Mouse (Mus musculus) lung, adult 2 months (tissue): ENCODE results near the gene Rab25.

Source experiments
- CTCF ChIP-seq: fragments of 200-500 bp; IDR thresholded peaks from 2 replicates; pipeline ENCODE4 v1.5.1; 2011; ENCODE audit warnings: mild to moderate bottlenecking, low read length, control low read depth; ENCODE audit not compliant: insufficient read depth
- POLR2A ChIP-seq: fragments of 200-500 bp; IDR thresholded peaks from 2 replicates; pipeline ENCODE4 v1.6.1; 2011; ENCODE audit warnings: low read depth, mild to moderate bottlenecking, control low read depth, low read length, borderline replicate concordance; ENCODE audit errors: extremely low read depth

DNA sequence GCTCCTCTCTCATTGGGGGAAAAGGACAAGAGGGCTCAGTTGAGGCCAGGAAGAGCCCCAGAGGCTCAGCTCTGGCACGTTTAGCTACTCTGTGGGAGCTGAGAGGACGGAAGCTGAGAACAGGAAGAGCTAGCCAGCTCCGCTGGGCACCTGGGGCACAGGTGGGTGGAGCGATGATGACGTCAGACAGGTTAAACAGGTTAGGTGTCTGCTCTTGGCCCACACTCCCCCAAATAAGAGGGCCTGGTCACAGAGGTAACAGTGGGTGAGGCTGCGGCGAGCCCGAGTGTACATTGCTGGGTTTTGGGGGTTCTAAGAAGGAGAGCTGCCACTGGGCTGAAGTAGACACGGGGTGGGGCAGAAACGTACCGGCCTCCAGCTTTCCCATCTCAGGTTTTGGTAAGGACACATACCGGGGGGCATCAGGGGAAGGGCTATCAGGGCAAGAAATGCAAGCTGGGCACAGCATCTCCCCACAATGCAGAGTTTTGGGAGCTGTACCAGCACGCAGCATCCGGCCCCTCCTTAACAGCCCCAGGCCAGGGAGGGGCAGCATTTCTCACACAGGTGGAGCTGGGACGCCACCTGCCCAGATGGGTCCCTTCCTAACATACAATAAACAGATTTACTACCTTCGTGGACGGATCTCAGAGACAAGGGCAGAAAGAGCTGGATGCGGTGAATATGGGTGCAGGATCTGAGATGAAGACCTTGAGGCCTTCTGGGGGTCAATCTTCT, at the start of gene Rab25:
- TF ChIP-seq CTCF (no peak), POLR2A (peak; percentile 52; the same call in 1 of the 2 replicates)
